Mouse (Mus musculus) heart, embryonic 12.5 days (tissue): ENCODE data around the gene Tmem198. TPM values are rescaled to one million over a fixed set of nuclear protein-coding genes. Genes with fewer than 3 reads are reported as not detected.

Source experiments
- ATAC-seq: fragments of 200-750 bp; cut with Nextera tagmentation; 2 replicates; pipeline ENCODE4 v1.8.0; 2017; ENCODE audit warnings: moderate TSS enrichment, moderate library complexity; ENCODE audit not compliant: insufficient number of reproducible peaks, low FRiP score
- H3K27ac ChIP-seq: fragments of 300-500 bp; sonication (generic); 2 replicates; pipeline ENCODE4 v1.5.1; 2016; ENCODE audit warnings: mild to moderate bottlenecking, moderate library complexity; ENCODE audit not compliant: poor library complexity, severe bottlenecking
- H3K27me3 ChIP-seq: fragments of 300-500 bp; sonication (generic); replicated peaks from 2 replicates; pipeline ENCODE4 v1.6.1; 2016; ENCODE audit warnings: mild to moderate bottlenecking, moderate library complexity
- H3K36me3 ChIP-seq: fragments of 300-500 bp; sonication (generic); 2 replicates; pipeline ENCODE4 v1.6.1; 2016; ENCODE audit warnings: mild to moderate bottlenecking, moderate library complexity
- H3K4me1 ChIP-seq: fragments of 300-500 bp; sonication (generic); replicated peaks from 2 replicates; pipeline ENCODE4 v1.6.1; 2016; ENCODE audit warnings: mild to moderate bottlenecking
- H3K4me2 ChIP-seq: fragments of 300-500 bp; sonication (generic); 2 replicates; pipeline ENCODE4 v1.6.1; 2016; ENCODE audit warnings: mild to moderate bottlenecking, moderate library complexity
- H3K4me3 ChIP-seq: fragments of 300-500 bp; sonication (generic); 2 replicates; pipeline ENCODE4 v1.5.1; 2016; ENCODE audit warnings: mild to moderate bottlenecking
- H3K9ac ChIP-seq: fragments of 300-500 bp; sonication (generic); 2 replicates; pipeline ENCODE4 v1.6.1; 2016; ENCODE audit warnings: mild to moderate bottlenecking, moderate library complexity
- H3K9me3 ChIP-seq: fragments of 300-500 bp; sonication (generic); replicated peaks from 2 replicates; pipeline ENCODE4 v1.6.1; 2016; ENCODE audit warnings: mild to moderate bottlenecking, moderate library complexity
- WGBS: fragments of 180-500 bp; shearing (Covaris S2); methylation state at CpG from one replicate; pipeline ENCODE4 v1.1.7; 2016; 5-methylcytosine and 5-hydroxymethylcytosine counted together
- polyA plus RNA-seq: library from polyadenylated mRNA; unstranded; fragments of >200 nt; fragmentation: Nextera tagmentation; extraction: Ambion mirVana; gene quantifications from 2 replicates; pipeline ENCODE4 v1.2.1, GENCODE M21; 2016

The Tmem198 gene
- polyA plus RNA-seq, 1 experiment from 2014 or later = 0.41 TPM

DNA sequence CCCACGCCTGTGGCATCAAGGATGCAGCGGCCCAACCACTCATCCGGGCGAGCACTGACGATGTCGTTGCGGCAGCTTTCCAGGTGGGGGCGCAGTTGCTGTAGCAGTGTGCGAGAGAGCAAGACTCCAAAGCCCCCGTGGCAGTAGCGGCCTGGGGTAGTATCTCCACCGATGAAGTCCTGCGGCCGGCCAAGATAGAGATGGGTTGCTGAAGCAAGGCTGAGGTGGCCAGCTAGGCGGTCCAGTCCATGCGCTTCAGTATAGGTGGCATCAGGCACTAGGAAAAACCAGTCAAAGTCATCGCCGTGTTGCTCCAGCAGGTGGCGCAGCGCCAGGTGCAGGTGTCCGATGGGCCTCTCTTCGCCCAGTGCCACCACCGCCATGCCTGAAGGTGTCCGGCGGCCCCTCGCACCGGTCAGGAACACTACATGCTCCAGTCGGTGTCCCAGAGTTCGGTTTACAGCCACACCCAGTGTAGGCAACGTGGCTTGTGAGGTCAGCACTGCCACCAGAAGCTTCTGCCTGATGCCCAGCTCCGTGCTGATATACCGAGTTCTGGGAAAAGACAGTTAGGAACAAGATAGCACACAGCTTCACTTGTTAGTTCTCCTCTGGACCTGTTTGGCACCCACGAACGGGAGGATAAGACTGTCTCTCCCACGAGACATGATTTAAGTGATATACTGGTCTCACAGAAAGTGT, 1.9 kb upstream of the Tmem198 start:
- Histone ChIP-seq H3K9me3 (no peaks in the 10 kb centered on the region), H3K27me3 (peaks cover 67% of the 10 kb centered on the region)
- no peak for ATAC-seq

DNA sequence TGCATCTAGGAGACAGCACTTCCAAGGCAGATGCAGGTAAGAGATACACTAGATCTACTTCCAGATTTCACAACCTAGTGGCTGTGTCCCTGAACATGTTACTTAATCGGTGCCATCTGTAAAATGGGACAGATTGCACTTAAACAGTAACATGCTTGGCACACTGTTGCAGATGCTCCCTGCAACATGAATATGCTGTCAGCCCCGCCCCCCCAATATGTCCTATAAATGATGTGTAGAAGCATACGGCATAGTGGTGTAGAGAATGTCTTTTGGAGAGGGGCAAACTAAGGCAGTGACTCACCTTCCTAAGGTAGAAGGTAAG, 1.4 kb upstream of the Tmem198 start:
- peak overlapping the region; percentile 72 for H3K4me3 ChIP-seq
- 48% methylated on average over 3 of the region's 3 CpGs for WGBS
- peak overlapping the region; percentile 75 for H3K4me2 ChIP-seq
- no peaks in the 10 kb centered on the region for H3K9me3 ChIP-seq
- peaks cover 38% of the 10 kb centered on the region for H3K36me3 ChIP-seq
- H3K9ac ChIP-seq = no peak overlapping the region
- H3K27ac ChIP-seq = no peak overlapping the region
- peaks cover 67% of the 10 kb centered on the region for H3K27me3 ChIP-seq
- H3K4me1 ChIP-seq = peaks cover 23% of the 10 kb centered on the region
- ATAC-seq = no peak

More for the DNA sequence above, 1.9 kb upstream of the Tmem198 start:
- no peak overlapping the region for H3K27ac ChIP-seq
- peaks cover 43% of the 10 kb centered on the region for H3K36me3 ChIP-seq
- H3K4me3 ChIP-seq = peak overlapping the region; percentile 72
- peaks cover 23% of the 10 kb centered on the region for H3K4me1 ChIP-seq
- peak overlapping the region; percentile 75 for H3K4me2 ChIP-seq
- WGBS = 12% methylated on average over 35 of the region's 35 CpGs
- H3K9ac ChIP-seq = no peak overlapping the region

- peaks cover 23% of the 10 kb centered on the region for H3K4me1 ChIP-seq
- ATAC-seq = peak; percentile 0; the same call in 1 of the 2 replicates
- H3K36me3 ChIP-seq = peaks cover 32% of the 10 kb centered on the region
- H3K27me3 ChIP-seq = peaks cover 67% of the 10 kb centered on the region
- H3K4me3 ChIP-seq = peak overlapping the region; percentile 72
- under 1% methylated on average over 23 of the region's 25 CpGs for WGBS
- no peaks in the 10 kb centered on the region for H3K9me3 ChIP-seq
- peak overlapping the region; percentile 75 for H3K4me2 ChIP-seq
- peak overlapping the region; percentile 77 for H3K27ac ChIP-seq
- peak overlapping the region; percentile 79 for H3K9ac ChIP-seq
Measured at GRCm38 (mm10) chr1:75478497-75478896, 835 bp upstream of the Tmem198 start.

DNA sequence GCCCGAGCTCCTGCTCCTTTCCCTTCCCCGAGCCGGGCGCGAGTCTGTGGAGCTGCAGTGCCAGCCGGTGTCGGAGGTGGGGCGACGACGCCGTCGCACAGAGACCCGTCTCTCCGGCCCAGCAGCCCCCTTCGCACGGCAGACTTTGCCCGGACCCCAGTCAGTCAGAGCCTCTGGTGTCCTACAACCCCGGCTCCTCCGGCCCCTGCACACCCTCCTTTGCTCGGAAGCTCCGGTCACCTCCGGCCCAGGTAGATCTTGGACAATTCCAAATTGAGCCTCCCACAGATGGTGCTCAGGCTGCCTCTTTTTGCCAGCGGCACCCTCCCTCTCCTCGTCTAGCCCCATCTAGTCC, 280 bp downstream of the Tmem198 start:
- Histone ChIP-seq H3K36me3 (peaks cover 21% of the 10 kb centered on the region), H3K27ac (no peak overlapping the region), H3K27me3 (peaks cover 70% of the 10 kb centered on the region), H3K4me1 (peaks cover 23% of the 10 kb centered on the region), H3K9ac (no peak overlapping the region), H3K9me3 (no peaks in the 10 kb centered on the region), H3K4me2 (peak overlapping the region; percentile 75), H3K4me3 (peak overlapping the region; percentile 72)
- ATAC-seq = peak; percentile 19; the same call in 1 of the 2 replicates
- WGBS = 3% methylated on average over 24 of the region's 24 CpGs

DNA sequence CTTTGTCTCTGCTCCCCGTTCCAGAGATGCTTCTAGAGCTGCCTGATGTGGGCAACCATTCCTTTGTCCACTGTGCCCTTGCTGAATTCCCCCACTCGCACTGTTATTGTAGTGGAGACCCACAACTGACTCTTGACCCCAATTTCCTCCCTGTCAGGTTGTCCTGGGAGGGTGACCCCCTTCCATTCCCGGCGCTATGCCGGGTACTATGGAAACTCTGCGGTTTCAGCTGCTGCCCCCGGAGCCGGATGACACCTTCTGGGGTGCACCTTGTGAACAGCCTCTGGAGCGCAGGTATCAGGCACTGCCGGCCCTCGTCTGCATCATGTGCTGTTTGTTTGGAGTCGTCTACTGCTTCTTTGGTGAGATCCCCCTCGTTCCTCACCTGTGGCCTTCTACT, 704 bp downstream of the Tmem198 start:
- no peak overlapping the region for H3K9ac ChIP-seq
- WGBS = 26% methylated on average over 13 of the region's 13 CpGs
- H3K27ac ChIP-seq = no peak overlapping the region
- peak overlapping the region; percentile 75 for H3K4me2 ChIP-seq
- H3K36me3 ChIP-seq = peaks cover 17% of the 10 kb centered on the region
- ATAC-seq = no peak
- peaks cover 70% of the 10 kb centered on the region for H3K27me3 ChIP-seq
- peak overlapping the region; percentile 72 for H3K4me3 ChIP-seq
- H3K9me3 ChIP-seq = no peaks in the 10 kb centered on the region
- peaks cover 23% of the 10 kb centered on the region for H3K4me1 ChIP-seq

DNA sequence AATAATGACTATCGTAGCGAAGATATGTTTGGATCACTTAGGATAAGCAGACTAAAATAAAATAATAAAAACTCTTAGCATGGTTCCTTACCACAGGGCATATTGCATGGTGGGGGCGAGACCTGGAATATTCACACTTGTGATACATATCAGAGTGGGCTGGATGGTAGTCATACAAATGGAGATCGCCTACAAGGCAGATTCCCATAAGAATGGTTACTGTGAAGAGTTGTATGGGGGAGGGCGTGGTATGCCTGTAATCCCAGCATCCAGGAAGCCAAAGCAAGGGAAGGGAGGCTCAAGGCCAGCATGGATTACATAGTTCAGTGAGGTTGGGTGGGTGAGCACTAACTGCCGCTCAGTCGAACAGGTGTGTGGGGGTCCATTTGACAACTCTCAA, 1.4 kb downstream of the Tmem198 start:
- Histone ChIP-seq H3K27ac (no peak overlapping the region), H3K36me3 (peaks cover 16% of the 10 kb centered on the region), H3K4me3 (no peak overlapping the region), H3K27me3 (peaks cover 70% of the 10 kb centered on the region), H3K9me3 (no peaks in the 10 kb centered on the region), H3K9ac (no peak overlapping the region), H3K4me1 (peaks cover 23% of the 10 kb centered on the region), H3K4me2 (no peak overlapping the region)
- 72% methylated on average over 7 of the region's 7 CpGs for WGBS
- ATAC-seq = no peak

DNA sequence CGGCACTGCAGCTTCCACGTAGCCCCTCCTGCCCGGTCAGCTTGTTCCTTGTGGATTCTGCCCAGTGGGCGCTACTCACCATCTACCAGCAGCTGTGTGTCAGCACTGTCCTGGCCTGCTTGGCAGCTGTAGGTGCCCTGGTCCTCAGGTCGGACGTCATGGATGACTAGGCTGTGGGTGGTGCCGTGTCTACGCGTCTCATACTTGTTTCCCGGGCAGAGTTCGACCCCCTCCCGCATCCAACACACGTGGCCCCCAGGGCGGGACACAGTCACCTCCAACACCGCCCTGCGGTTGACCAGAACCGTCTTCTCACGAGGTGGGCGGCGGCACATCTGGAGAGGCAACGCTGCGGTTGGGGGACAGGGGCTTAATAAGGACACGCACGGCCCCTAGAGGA, 7.2 kb downstream of the Tmem198 start:
- peaks cover 79% of the 10 kb centered on the region for H3K27me3 ChIP-seq
- no peaks in the 10 kb centered on the region for H3K9me3 ChIP-seq
- 16% methylated on average over 24 of the region's 24 CpGs for WGBS
- H3K4me1 ChIP-seq = peaks cover 17% of the 10 kb centered on the region
- ATAC-seq = no peak
- H3K9ac ChIP-seq = no peak overlapping the region
- no peak overlapping the region for H3K4me3 ChIP-seq
- peaks cover 53% of the 10 kb centered on the region for H3K36me3 ChIP-seq
- no peak overlapping the region for H3K27ac ChIP-seq
- peak overlapping the region; percentile 78 for H3K4me2 ChIP-seq

DNA sequence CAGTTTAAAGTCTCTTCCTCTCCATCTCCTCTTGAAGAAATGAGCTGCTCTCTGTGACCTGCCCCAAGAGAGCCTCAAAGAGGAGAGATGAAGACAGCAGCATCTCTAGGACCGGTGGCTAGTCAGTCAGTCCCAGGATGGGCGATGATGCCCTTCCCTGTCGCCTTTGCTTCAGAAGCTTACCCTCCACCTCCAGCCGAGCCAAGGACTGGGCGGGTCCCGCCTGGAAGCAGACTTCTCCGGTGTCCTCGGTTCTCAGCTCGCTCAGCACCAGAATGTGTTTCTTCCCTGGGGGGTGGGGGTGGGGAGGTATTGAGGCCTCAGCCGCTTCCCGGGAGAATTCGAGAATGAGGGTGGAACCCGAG, 7.7 kb downstream of the Tmem198 start:
- peaks cover 58% of the 10 kb centered on the region for H3K36me3 ChIP-seq
- peak overlapping the region; percentile 47; the same call in 1 of the 2 replicates for H3K9ac ChIP-seq
- 7% methylated on average over 13 of the region's 13 CpGs for WGBS
- no peak overlapping the region for H3K27ac ChIP-seq
- H3K4me2 ChIP-seq = peak overlapping the region; percentile 78
- H3K9me3 ChIP-seq = no peaks in the 10 kb centered on the region
- no peak for ATAC-seq
- H3K4me3 ChIP-seq = peak overlapping the region; percentile 49
- peaks cover 17% of the 10 kb centered on the region for H3K4me1 ChIP-seq
- peaks cover 75% of the 10 kb centered on the region for H3K27me3 ChIP-seq

- peaks cover 69% of the 10 kb centered on the region for H3K27me3 ChIP-seq
- peaks cover 63% of the 10 kb centered on the region for H3K36me3 ChIP-seq
Measured at GRCm38 (mm10) chr1:75487405-75488161, 8.3 kb downstream of the Tmem198 start.

DNA sequence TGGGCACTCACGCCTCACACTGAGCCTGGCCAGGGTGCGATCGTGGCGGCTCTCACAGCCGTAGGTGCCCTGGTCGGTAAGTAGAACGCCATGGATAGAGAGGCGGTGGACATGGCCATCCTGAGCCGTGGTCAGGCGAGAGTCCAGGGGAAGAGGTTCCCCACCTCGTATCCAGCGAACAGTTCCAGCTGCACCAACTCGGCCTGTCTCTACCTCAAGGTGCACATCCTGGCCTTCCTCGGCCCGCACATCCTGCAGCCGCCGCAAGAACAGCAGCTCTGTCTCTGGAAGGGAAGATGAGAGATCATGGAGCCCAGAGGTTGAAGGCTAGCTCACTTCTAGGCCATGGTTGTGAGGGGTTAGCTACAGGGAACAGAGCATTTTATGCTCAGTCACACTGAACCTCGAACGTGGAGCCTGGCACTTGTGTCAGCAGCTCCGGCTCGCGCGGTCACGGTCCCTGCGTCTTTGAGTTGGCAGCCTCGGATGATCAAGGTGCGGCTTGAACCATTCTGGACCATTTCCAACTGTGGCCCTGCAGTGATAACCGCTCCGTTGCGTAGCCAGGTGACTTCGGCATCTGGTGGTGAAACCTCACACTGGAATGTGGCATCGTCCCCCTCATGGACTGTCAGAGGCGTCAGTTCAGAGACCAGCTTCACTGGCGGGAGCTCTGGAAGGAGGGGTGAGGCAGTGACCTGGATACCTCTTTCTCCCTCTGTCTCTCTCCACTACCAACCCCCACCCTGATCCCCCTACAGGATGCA, 11.6 kb downstream of the Tmem198 start:
- Histone ChIP-seq H3K4me3 (no peak overlapping the region), H3K9me3 (no peaks in the 10 kb centered on the region), H3K4me2 (no peak overlapping the region), H3K9ac (no peak overlapping the region), H3K27ac (no peak overlapping the region), H3K27me3 (peaks cover 35% of the 10 kb centered on the region), H3K36me3 (peaks cover 80% of the 10 kb centered on the region), H3K4me1 (peaks cover 17% of the 10 kb centered on the region)
- ATAC-seq = no peak
- WGBS = 78% methylated on average over 34 of the region's 34 CpGs

More at GRCm38 (mm10) chr1:75487405-75488161, 8.3 kb downstream of the Tmem198 start:
- Histone ChIP-seq H3K9ac (peak overlapping the region; percentile 47; the same call in 1 of the 2 replicates), H3K4me1 (peaks cover 17% of the 10 kb centered on the region), H3K9me3 (no peaks in the 10 kb centered on the region), H3K4me2 (peak overlapping the region; percentile 78), H3K27ac (no peak overlapping the region), H3K4me3 (peak overlapping the region; percentile 49)
- WGBS = 2% methylated on average over 62 of the region's 62 CpGs
- peak; percentile 49 for ATAC-seq

GRCm38 (mm10) chr1:75492579-75493170, 13.3 kb downstream of the Tmem198 start:
- Histone ChIP-seq H3K36me3 (peaks cover 85% of the 10 kb centered on the region), H3K9me3 (no peaks in the 10 kb centered on the region), H3K27me3 (peaks cover 18% of the 10 kb centered on the region), H3K27ac (no peak overlapping the region), H3K4me3 (no peak overlapping the region), H3K4me2 (no peak overlapping the region), H3K9ac (no peak overlapping the region), H3K4me1 (peaks cover 9% of the 10 kb centered on the region)
- WGBS = 49% methylated on average over 24 of the region's 24 CpGs
- no peak for ATAC-seq
